Mouse (Mus musculus) embryonic facial prominence, embryonic 15.5 days (tissue): ENCODE measurements at regions not wholly inside any gene's neighbourhood (a gene's known extent, or its start where the extent isn't known, plus 50 kb on each side); places are given as distances from the start of the nearest gene placed in this dataset.

Source experiments
- ATAC-seq: fragments of 200-750 bp; cut with Nextera tagmentation; 2 replicates; pipeline ENCODE4 v1.8.0; 2017; ENCODE audit warnings: low read depth, moderate TSS enrichment; ENCODE audit not compliant: insufficient number of reproducible peaks, low FRiP score, low TSS enrichment
- H3K27ac ChIP-seq: fragments of 300-500 bp; sonication (generic); replicated peaks from 2 replicates; pipeline ENCODE4 v1.5.1; 2015; ENCODE audit warnings: mild to moderate bottlenecking, inconsistent platforms
- H3K27me3 ChIP-seq: fragments of 300-500 bp; sonication (generic); 2 replicates; pipeline ENCODE4 v1.6.1; 2015; ENCODE audit warnings: inconsistent platforms
- H3K36me3 ChIP-seq: fragments of 300-500 bp; sonication (generic); 2 replicates; pipeline ENCODE4 v1.6.1; 2015; ENCODE audit warnings: mild to moderate bottlenecking, inconsistent platforms
- H3K4me1 ChIP-seq: fragments of 300-500 bp; sonication (generic); 2 replicates; pipeline ENCODE4 v1.6.1; 2015; ENCODE audit warnings: inconsistent platforms
- H3K4me2 ChIP-seq: fragments of 300-500 bp; sonication (generic); replicated peaks from 2 replicates; pipeline ENCODE4 v1.6.1; 2015; ENCODE audit warnings: mild to moderate bottlenecking, inconsistent platforms
- H3K4me3 ChIP-seq: fragments of 300-500 bp; sonication (generic); replicated peaks from 2 replicates; pipeline ENCODE4 v1.5.1; 2015; ENCODE audit warnings: mild to moderate bottlenecking, inconsistent platforms
- H3K9ac ChIP-seq: fragments of 300-500 bp; sonication (generic); 2 replicates; pipeline ENCODE4 v1.6.1; 2015; ENCODE audit warnings: inconsistent platforms
- H3K9me3 ChIP-seq: fragments of 300-500 bp; sonication (generic); replicated peaks from 2 replicates; pipeline ENCODE4 v1.6.1; 2016; ENCODE audit warnings: inconsistent platforms
- WGBS: fragments of 180-500 bp; shearing (Covaris S2); methylation state at CpG from one replicate; pipeline ENCODE4 v1.1.7; 2015; 5-methylcytosine and 5-hydroxymethylcytosine counted together

- Histone ChIP-seq H3K4me1 (0 out of 2 replicates have a peak, but pooled peaks cover 7% of the 10 kb centered on the region), H3K4me2 (no peak overlapping the region), H3K36me3 (no peaks in the 10 kb centered on the region), H3K9me3 (no peaks in the 10 kb centered on the region), H3K27me3 (no peaks in the 10 kb centered on the region), H3K4me3 (no peak overlapping the region), H3K27ac (no peak overlapping the region), H3K9ac (no peak overlapping the region)
- no peak for ATAC-seq
- WGBS, result 76% methylated on average over 1 of the region's 1 CpGs
These were observed 186.7 kb downstream of the Abcc12 start for GRCm38 (mm10) chr8:86393835-86394234.

GRCm38 (mm10) chr8:86393374-86393773 is 187.1 kb downstream of the Abcc12 start:
- Histone ChIP-seq H3K4me2 (no peak overlapping the region), H3K36me3 (no peaks in the 10 kb centered on the region), H3K27me3 (no peaks in the 10 kb centered on the region), H3K4me1 (0 out of 2 replicates have a peak, but pooled peaks cover 7% of the 10 kb centered on the region), H3K27ac (no peak overlapping the region), H3K9me3 (no peaks in the 10 kb centered on the region), H3K4me3 (no peak overlapping the region), H3K9ac (no peak overlapping the region)
- no peak for ATAC-seq
- WGBS, result 88% methylated on average over 2 of the region's 2 CpGs

- Histone ChIP-seq H3K36me3 (no peaks in the 10 kb centered on the region), H3K27me3 (no peaks in the 10 kb centered on the region), H3K4me3 (no peak overlapping the region), H3K9ac (no peak overlapping the region), H3K4me2 (no peak overlapping the region), H3K9me3 (no peaks in the 10 kb centered on the region), H3K4me1 (0 out of 2 replicates have a peak, but pooled peaks cover 7% of the 10 kb centered on the region), H3K27ac (no peak overlapping the region)
- 89% methylated on average over 8 of the region's 8 CpGs for WGBS
- no peak for ATAC-seq
These were observed 189.8 kb downstream of the Abcc12 start for GRCm38 (mm10) chr8:86390715-86391114.

- Histone ChIP-seq H3K27me3 (no peaks in the 10 kb centered on the region), H3K4me1 (0 out of 2 replicates have a peak, but pooled peaks cover 7% of the 10 kb centered on the region), H3K9ac (no peak overlapping the region), H3K27ac (no peak overlapping the region), H3K9me3 (no peaks in the 10 kb centered on the region), H3K4me3 (no peak overlapping the region), H3K36me3 (no peaks in the 10 kb centered on the region), H3K4me2 (no peak overlapping the region)
- WGBS, result 36% methylated on average over 3 of the region's 3 CpGs
- ATAC-seq, result peak; percentile 85
These were observed 190.5 kb downstream of the Abcc12 start for GRCm38 (mm10) chr8:86389690-86390671.

GRCm38 (mm10) chr8:86385236-86385635 is 195.2 kb downstream of the Abcc12 start:
- no peak overlapping the region for H3K4me3 ChIP-seq
- H3K36me3 ChIP-seq, result no peaks in the 10 kb centered on the region
- H3K4me2 ChIP-seq, result no peak overlapping the region
- H3K9me3 ChIP-seq, result no peaks in the 10 kb centered on the region
- no peak overlapping the region for H3K9ac ChIP-seq
- no peak overlapping the region for H3K27ac ChIP-seq
- 74% methylated on average over 7 of the region's 7 CpGs for WGBS
- H3K4me1 ChIP-seq, result 0 out of 2 replicates have a peak, but pooled peaks cover 7% of the 10 kb centered on the region
- no peak for ATAC-seq
- no peaks in the 10 kb centered on the region for H3K27me3 ChIP-seq

- no peak overlapping the region for H3K4me2 ChIP-seq
- H3K9me3 ChIP-seq, result no peaks in the 10 kb centered on the region
- 78% methylated on average over 10 of the region's 10 CpGs for WGBS
- no peaks in the 10 kb centered on the region for H3K27me3 ChIP-seq
- no peak overlapping the region for H3K27ac ChIP-seq
- H3K4me3 ChIP-seq, result no peak overlapping the region
- H3K4me1 ChIP-seq, result no peaks in the 10 kb centered on the region
- H3K9ac ChIP-seq, result no peak overlapping the region
- ATAC-seq, result no peak
- H3K36me3 ChIP-seq, result no peaks in the 10 kb centered on the region
These were observed 198.5 kb downstream of the Abcc12 start for GRCm38 (mm10) chr8:86381977-86382376.

- H3K4me1 ChIP-seq, result no peaks in the 10 kb centered on the region
- ATAC-seq, result no peak
- no peak overlapping the region for H3K27ac ChIP-seq
- 38% methylated on average over 5 of the region's 5 CpGs for WGBS
- H3K9me3 ChIP-seq, result no peaks in the 10 kb centered on the region
- no peak overlapping the region for H3K4me2 ChIP-seq
- no peaks in the 10 kb centered on the region for H3K27me3 ChIP-seq
- no peaks in the 10 kb centered on the region for H3K36me3 ChIP-seq
- no peak overlapping the region for H3K4me3 ChIP-seq
- no peak overlapping the region for H3K9ac ChIP-seq
These were observed 212.4 kb downstream of the Abcc12 start for GRCm38 (mm10) chr8:86368062-86368461.

- Histone ChIP-seq H3K9ac (no peak overlapping the region), H3K9me3 (no peaks in the 10 kb centered on the region), H3K4me1 (no peaks in the 10 kb centered on the region), H3K4me3 (no peak overlapping the region), H3K27me3 (no peaks in the 10 kb centered on the region), H3K36me3 (no peaks in the 10 kb centered on the region), H3K4me2 (no peak overlapping the region), H3K27ac (no peak overlapping the region)
- 93% methylated on average over 4 of the region's 4 CpGs for WGBS
- no peak for ATAC-seq
These were observed 213.8 kb downstream of the Abcc12 start for GRCm38 (mm10) chr8:86366636-86367035.

- no peak overlapping the region for H3K4me3 ChIP-seq
- WGBS, result 77% methylated on average over 5 of the region's 5 CpGs
- no peak overlapping the region for H3K27ac ChIP-seq
- H3K27me3 ChIP-seq, result no peaks in the 10 kb centered on the region
- no peak overlapping the region for H3K4me2 ChIP-seq
- H3K4me1 ChIP-seq, result no peaks in the 10 kb centered on the region
- H3K36me3 ChIP-seq, result no peaks in the 10 kb centered on the region
- H3K9ac ChIP-seq, result no peak overlapping the region
- no peak for ATAC-seq
- H3K9me3 ChIP-seq, result no peaks in the 10 kb centered on the region
These were observed 214.8 kb downstream of the Abcc12 start for GRCm38 (mm10) chr8:86365726-86366125.

GRCm38 (mm10) chr8:86364898-86365297 is 215.6 kb downstream of the Abcc12 start:
- Histone ChIP-seq H3K4me1 (no peaks in the 10 kb centered on the region), H3K27me3 (no peaks in the 10 kb centered on the region), H3K27ac (no peak overlapping the region), H3K4me3 (no peak overlapping the region), H3K4me2 (no peak overlapping the region), H3K36me3 (no peaks in the 10 kb centered on the region), H3K9ac (no peak overlapping the region), H3K9me3 (no peaks in the 10 kb centered on the region)
- ATAC-seq, result no peak
- 55% methylated on average over 2 of the region's 2 CpGs for WGBS

GRCm38 (mm10) chr8:86360283-86360682 is 220.2 kb downstream of the Abcc12 start:
- Histone ChIP-seq H3K27me3 (no peaks in the 10 kb centered on the region), H3K36me3 (no peaks in the 10 kb centered on the region), H3K27ac (no peak overlapping the region), H3K4me2 (no peak overlapping the region), H3K9ac (no peak overlapping the region), H3K4me3 (no peak overlapping the region), H3K9me3 (no peaks in the 10 kb centered on the region), H3K4me1 (no peaks in the 10 kb centered on the region)
- ATAC-seq, result no peak
- 57% methylated on average over 2 of the region's 2 CpGs for WGBS
